Mouse (Mus musculus): ENCODE measurements around the gene Arid3b.

Gene Arid3b

GRCm38 (mm10) chr9:57829812-57830557, 6.6 kb downstream of the Arid3b start:
- no peak for DNase-seq

DNA sequence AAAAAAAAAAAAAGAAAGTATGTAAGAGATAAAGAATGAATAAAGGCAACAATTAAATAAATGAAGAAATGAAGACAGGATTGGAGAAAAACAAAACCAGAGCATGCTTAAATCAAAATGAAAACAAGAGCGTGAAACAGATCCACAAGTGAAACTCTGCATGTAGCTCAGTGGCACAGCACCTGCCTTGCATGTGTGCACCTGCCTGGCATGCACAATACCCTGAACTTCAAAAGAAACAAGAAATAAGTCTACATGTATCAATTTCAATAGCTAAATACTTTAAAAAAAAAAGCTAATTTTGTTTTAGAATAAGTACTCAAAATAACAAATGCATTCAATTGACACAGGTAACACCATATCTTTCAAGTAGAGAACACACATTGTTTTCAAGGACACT, 13.2 kb downstream of the Arid3b start:
- no peak for DNase-seq

DNA sequence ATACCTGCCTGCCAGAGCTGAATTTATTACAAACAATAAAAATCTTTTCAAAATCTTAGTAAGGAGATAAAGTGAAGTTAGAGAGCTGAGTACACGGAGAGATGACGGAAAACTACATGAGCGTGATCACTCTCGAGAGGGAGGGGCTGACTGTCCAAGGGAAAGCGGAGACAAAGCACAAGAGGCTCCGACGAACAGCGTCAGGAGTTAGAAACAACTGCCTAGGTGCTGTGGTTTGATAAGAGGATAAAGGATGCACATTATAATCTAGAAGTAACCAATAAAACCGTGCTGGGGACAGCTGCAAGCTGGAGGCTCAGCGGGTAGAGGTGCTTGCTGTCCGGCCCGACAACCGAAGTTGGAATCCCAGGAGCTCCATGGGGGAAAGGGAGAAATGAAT, 13.8 kb downstream of the Arid3b start:
- no peak for DNase-seq

DNA sequence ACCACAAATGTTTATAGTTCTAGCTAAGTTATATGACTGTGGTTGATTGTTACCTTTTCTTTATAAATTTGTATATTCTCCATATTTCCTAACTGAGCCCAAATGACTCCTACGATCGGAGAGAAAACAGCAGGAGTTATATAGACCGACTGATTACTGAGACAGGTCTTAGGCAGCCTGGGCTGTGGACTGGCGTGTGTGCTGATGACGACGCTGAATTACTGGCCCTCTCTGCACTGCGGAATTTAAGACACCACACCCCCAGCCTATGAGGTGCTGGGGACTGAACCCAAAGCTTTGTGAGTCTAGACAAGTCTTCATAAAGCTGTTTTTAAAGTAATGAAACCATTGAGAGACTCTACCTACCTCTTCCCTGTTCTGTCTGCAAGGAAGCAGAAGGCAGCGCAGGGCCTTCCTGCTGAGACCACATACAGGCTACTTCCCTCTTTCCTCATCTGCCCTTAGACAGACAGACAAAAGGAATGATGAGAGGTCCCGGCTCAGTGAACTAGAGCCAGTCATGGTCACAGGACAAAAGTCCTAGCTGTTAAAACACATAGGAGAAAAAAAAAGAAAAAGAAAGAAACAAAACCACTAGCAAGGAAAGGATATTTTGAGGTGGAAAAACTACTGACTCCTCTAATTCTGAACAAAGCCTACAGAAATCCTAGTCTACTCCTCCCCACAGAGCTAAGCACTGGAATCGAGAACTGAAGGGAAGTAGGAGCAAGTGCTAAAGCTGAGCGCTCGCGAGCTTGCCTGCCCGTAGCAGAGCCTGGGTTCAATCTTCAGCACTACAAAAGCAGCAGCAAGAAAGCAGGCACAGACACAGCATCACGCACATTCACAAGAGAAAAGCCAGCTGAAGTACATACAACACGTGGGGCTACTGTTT, 16.2 kb downstream of the Arid3b start:
- no peak for DNase-seq

GRCm38 (mm10) chr9:57817220-57817667, 19.3 kb downstream of the Arid3b start:
- no peak for DNase-seq

DNA sequence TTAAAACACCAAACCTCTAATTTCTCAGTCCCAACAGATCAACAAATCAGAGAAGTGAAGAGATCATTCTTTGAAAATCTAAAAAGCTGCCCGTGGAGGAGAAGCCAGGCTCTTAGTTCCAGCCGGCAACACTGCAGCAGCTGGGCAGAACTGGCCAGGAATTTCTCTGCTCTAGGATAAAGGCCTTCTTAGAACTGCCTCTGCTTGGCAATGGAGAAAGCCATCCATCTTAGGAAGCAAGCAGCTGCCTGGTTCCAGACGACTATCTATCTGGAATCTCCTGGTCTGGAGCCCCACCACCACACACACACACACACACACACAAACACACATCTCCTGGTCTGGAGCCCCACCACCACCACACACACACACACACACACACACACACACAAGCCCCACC, 21.7 kb downstream of the Arid3b start:
- no peak for DNase-seq

- no peak for DNase-seq
Observed at GRCm38 (mm10) chr9:57814014-57814413, 22.6 kb downstream of the Arid3b start.

GRCm38 (mm10) chr9:57811793-57812733, 24.5 kb downstream of the Arid3b start:
- DNase-seq: no peak

- DNase-seq: no peak
Observed at GRCm38 (mm10) chr9:57810691-57811090, 25.9 kb downstream of the Arid3b start.

GRCm38 (mm10) chr9:57808771-57809310, 27.8 kb downstream of the Arid3b start:
- DNase-seq: no peak

GRCm38 (mm10) chr9:57807174-57807651, 29.4 kb downstream of the Arid3b start:
- no peak for DNase-seq

DNA sequence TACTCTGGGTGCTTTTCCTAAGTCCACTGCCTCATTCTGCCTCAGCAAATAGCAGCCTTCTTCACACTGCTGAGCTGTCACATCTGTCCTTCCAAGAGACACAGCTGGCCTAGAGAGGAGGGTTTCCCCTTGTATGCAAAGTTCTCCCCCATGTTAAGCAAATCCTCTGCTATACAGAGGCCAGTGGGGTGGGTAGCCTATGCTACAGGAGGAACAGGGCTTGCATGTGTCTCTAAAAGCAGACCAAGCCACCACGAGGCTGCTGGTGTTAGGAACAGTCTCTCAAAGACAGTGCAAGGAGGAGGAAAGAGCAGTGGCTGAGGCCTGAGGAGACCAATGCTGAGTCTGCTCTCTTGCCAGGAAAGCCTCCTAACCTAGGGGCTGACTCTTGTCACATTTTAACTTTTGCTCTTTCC, 30.5 kb downstream of the Arid3b start:
- DNase-seq: no peak

DNA sequence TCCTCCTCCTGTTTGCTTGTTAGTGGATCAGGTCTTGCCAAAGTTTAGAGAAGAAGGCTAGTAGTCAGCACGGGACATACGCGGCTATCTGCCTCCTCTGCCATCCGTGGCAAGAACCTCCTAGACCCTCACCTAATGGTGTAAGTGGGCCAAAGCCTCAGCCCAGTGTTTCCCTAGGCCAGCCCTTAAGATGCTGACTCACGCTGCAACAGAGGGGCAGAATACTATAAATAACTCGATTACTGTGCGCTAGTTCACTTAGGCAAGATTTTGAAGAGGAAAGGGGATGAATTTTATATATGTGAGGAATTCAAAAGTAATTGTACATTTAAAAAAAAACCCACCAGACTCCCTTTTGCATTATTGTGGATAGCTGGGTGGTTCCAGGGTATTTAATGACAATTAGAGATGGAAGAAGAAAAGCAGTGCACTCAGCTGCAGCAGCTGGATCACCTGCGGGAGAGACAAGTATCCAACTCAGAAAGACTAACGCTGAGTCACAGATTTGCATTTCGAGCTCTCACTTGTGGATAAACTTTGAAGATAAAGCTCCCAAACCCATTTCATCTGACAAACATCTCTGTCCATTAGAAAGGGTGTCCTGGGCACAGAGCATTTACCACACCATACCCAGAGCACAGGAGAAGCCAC, 31.4 kb downstream of the Arid3b start:
- no peak for DNase-seq

- no peak for DNase-seq
Observed at GRCm38 (mm10) chr9:57803839-57804238, 32.8 kb downstream of the Arid3b start.

DNA sequence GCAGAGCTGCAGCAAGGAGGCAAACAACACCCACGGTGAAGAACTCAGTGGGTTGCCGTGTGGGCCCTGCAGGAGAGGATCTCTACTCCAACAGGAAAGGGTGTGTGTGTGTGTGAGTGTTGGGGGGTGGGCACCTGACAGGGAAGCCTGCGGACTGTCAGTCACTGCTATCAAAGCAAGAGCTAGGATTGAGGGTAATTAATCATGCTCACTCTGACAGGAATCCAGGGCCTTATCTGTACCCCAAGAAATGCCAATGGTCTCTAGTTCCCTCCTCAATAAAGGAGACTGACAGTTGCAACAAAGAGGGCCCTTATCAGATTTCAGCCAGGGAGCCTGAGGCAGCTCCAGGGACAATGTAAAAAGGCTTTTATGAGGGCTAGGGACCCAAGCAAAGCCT, 33.5 kb downstream of the Arid3b start:
- no peak for DNase-seq

DNA sequence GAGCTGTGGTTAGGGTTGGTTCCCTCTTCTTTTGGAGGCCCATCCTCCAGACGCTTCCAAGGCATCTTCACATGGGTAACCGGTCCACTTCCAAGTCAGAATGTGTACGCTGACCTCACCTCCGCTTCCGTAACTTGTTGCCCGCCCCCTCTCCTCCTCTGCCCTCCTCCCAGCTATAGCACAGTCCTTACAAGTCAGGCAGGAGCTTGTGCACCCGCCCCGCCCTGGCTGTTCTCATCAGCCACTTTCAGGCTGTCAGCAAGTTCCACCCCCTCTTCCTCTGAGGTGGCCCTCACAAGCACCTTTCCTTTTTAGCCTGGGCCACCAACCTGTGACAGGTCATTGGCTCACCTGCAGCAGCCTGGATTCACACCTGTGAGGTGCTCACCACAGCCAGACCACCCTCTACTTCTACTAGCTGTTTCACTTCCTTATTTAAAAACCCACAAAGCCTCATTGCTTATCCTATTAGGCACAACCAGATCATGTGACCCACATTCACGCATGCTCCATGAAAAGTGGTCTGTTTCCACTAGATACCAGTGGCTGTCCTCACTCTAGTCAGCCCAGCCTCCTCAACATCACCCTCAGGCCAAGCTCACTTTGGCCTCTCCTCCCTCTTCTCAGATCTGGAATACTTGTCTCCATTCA, 36.1 kb downstream of the Arid3b start:
- no peak for DNase-seq

- no peak for DNase-seq
Observed at GRCm38 (mm10) chr9:57798725-57799253, 37.8 kb downstream of the Arid3b start.

GRCm38 (mm10) chr9:57797456-57797855, 39.1 kb downstream of the Arid3b start:
- DNase-seq: no peak

GRCm38 (mm10) chr9:57789733-57790132, 46.9 kb downstream of the Arid3b start:
- DNase-seq: no peak

- DNase-seq: no peak
Observed at GRCm38 (mm10) chr9:57782656-57783055, 53.9 kb downstream of the Arid3b start.

GRCm38 (mm10) chr9:57775736-57776135, 60.9 kb downstream of the Arid3b start:
- DNase-seq: no peak

Data from cerebellum, adult 9-10 months (tissue).